Mouse (Mus musculus) E14TG2a.4 (cell line): ENCODE data around the gene Cdc42ep5.

Experiments used
- H3K27me3 ChIP-seq: 2 replicates; pipeline ENCODE4 v1.6.1; 2014; ENCODE audit warnings: low read length, control low read depth; ENCODE audit not compliant: insufficient read depth
- H3K36me3 ChIP-seq: 2 replicates; pipeline ENCODE4 v1.6.1; 2014; ENCODE audit warnings: low read length, control low read depth; ENCODE audit not compliant: insufficient read depth
- H3K4me1 ChIP-seq: replicated peaks from 2 replicates; pipeline ENCODE4 v1.6.1; 2014; ENCODE audit warnings: low read depth, low read length, control low read depth
- H3K4me3 ChIP-seq: replicated peaks from 2 replicates; pipeline ENCODE4 v1.5.1; 2014; ENCODE audit warnings: mild to moderate bottlenecking, low read length
- H3K9me3 ChIP-seq: 2 replicates; pipeline ENCODE4 v1.6.1; 2014; ENCODE audit warnings: low read length, control low read depth
- CTCF ChIP-seq: conservative IDR thresholded peaks from 2 replicates; pipeline ENCODE4 v1.5.1; 2014; ENCODE audit warnings: low read length
- NANOG ChIP-seq: IDR thresholded peaks from 2 replicates; pipeline ENCODE4 v1.6.1; 2014; ENCODE audit warnings: borderline replicate concordance, low read length, mixed read lengths
- POU5F1 ChIP-seq: IDR thresholded peaks from 2 replicates; pipeline ENCODE4 v1.6.1; 2014; ENCODE audit warnings: low read length, borderline replicate concordance

The Cdc42ep5 gene

GRCm38 (mm10) chr7:4148341-4149208 lies 16.1 kb downstream of the Cdc42ep5 start:
- peak overlapping the region; percentile 86 for H3K4me3 ChIP-seq
- TF ChIP-seq CTCF: no peak
- peaks cover 51% of the 10 kb centered on the region for H3K36me3 ChIP-seq
- no peaks in the 10 kb centered on the region for H3K9me3 ChIP-seq
- peaks cover 3% of the 10 kb centered on the region; the same call in 1 of the 2 replicates for H3K27me3 ChIP-seq
- H3K4me1 ChIP-seq: peaks cover 89% of the 10 kb centered on the region

GRCm38 (mm10) chr7:4147836-4148235 lies 16.8 kb downstream of the Cdc42ep5 start:
- Histone ChIP-seq H3K4me1 (peaks cover 88% of the 10 kb centered on the region), H3K4me3 (no peak overlapping the region), H3K9me3 (no peaks in the 10 kb centered on the region), H3K27me3 (peaks cover 3% of the 10 kb centered on the region; the same call in 1 of the 2 replicates), H3K36me3 (peaks cover 58% of the 10 kb centered on the region)
- TF ChIP-seq NANOG (no peak), POU5F1 (no peak), CTCF (no peak)

GRCm38 (mm10) chr7:4147371-4147770 lies 17.3 kb downstream of the Cdc42ep5 start:
- H3K36me3 ChIP-seq: peaks cover 63% of the 10 kb centered on the region
- peaks cover 89% of the 10 kb centered on the region for H3K4me1 ChIP-seq
- H3K9me3 ChIP-seq: no peaks in the 10 kb centered on the region
- H3K27me3 ChIP-seq: no peaks in the 10 kb centered on the region
- TF ChIP-seq POU5F1: no peak
- TF ChIP-seq NANOG: no peak
- TF ChIP-seq CTCF: no peak
- H3K4me3 ChIP-seq: peak overlapping the region; percentile 68

GRCm38 (mm10) chr7:4146241-4147180 lies 18.1 kb downstream of the Cdc42ep5 start:
- Histone ChIP-seq H3K36me3 (peaks cover 72% of the 10 kb centered on the region), H3K4me1 (peaks cover 88% of the 10 kb centered on the region), H3K27me3 (no peaks in the 10 kb centered on the region), H3K4me3 (peak overlapping the region; percentile 68), H3K9me3 (no peaks in the 10 kb centered on the region)
- TF ChIP-seq NANOG (no peak), CTCF (no peak), POU5F1 (no peak)

- Histone ChIP-seq H3K9me3 (no peaks in the 10 kb centered on the region), H3K4me3 (peak overlapping the region; percentile 68; the same call in 1 of the 2 replicates), H3K36me3 (peaks cover 80% of the 10 kb centered on the region), H3K27me3 (no peaks in the 10 kb centered on the region), H3K4me1 (peaks cover 82% of the 10 kb centered on the region)
- TF ChIP-seq POU5F1: no peak
- peak; percentile 88 for TF ChIP-seq CTCF
- no peak for TF ChIP-seq NANOG
These were observed 19.0 kb downstream of the Cdc42ep5 start for GRCm38 (mm10) chr7:4145552-4146190.

GRCm38 (mm10) chr7:4144766-4145551 lies 19.7 kb downstream of the Cdc42ep5 start:
- Histone ChIP-seq H3K4me3 (no peak overlapping the region), H3K9me3 (no peaks in the 10 kb centered on the region), H3K36me3 (peaks cover 87% of the 10 kb centered on the region), H3K4me1 (peaks cover 75% of the 10 kb centered on the region), H3K27me3 (no peaks in the 10 kb centered on the region)
- no peak for TF ChIP-seq CTCF
- no peak for TF ChIP-seq POU5F1
- TF ChIP-seq NANOG: no peak

- no peaks in the 10 kb centered on the region for H3K27me3 ChIP-seq
- H3K36me3 ChIP-seq: peaks cover 96% of the 10 kb centered on the region
- no peaks in the 10 kb centered on the region for H3K9me3 ChIP-seq
- no peak overlapping the region for H3K4me3 ChIP-seq
- peaks cover 81% of the 10 kb centered on the region for H3K4me1 ChIP-seq
- TF ChIP-seq POU5F1 (no peak), NANOG (no peak), CTCF (no peak)
These were observed 20.6 kb downstream of the Cdc42ep5 start for GRCm38 (mm10) chr7:4144046-4144445.

- no peaks in the 10 kb centered on the region for H3K27me3 ChIP-seq
- no peaks in the 10 kb centered on the region for H3K9me3 ChIP-seq
- H3K4me1 ChIP-seq: peaks cover 81% of the 10 kb centered on the region
- TF ChIP-seq NANOG: no peak
- TF ChIP-seq POU5F1: no peak
- TF ChIP-seq CTCF: no peak
- H3K4me3 ChIP-seq: no peak overlapping the region
- peaks cover 100% of the 10 kb centered on the region for H3K36me3 ChIP-seq
These were observed 21.2 kb downstream of the Cdc42ep5 start for GRCm38 (mm10) chr7:4143506-4143905.
